Mouse (Mus musculus) megakaryocyte, embryonic 14.5 days (primary cell): ENCODE data around the gene Wasf2. TPM values are rescaled to one million over a fixed set of nuclear protein-coding genes. Genes with fewer than 3 reads are reported as not detected.

Experiments
- H3K27me3 ChIP-seq: replicated peaks from 2 replicates; pipeline ENCODE3; 2012; ENCODE audit warnings: inconsistent platforms
- H3K36me3 ChIP-seq: replicated peaks from 2 replicates; pipeline ENCODE3; 2012; ENCODE audit warnings: low read length, inconsistent platforms, mixed read lengths
- H3K4me1 ChIP-seq: 2 replicates; pipeline ENCODE4 v1.6.1; 2012; ENCODE audit warnings: inconsistent platforms
- H3K4me3 ChIP-seq: replicated peaks from 2 replicates; pipeline ENCODE3; 2012; ENCODE audit warnings: moderate library complexity, mild to moderate bottlenecking, inconsistent platforms
- H3K9me3 ChIP-seq: 2 replicates; pipeline ENCODE4 v1.6.1; 2012; ENCODE audit warnings: inconsistent platforms
- FLI1 ChIP-seq: IDR thresholded peaks from 2 replicates; pipeline ENCODE4 v1.6.1; 2012; ENCODE audit warnings: low read length, inconsistent platforms, mixed read lengths
- GATA1 ChIP-seq: IDR thresholded peaks from 3 replicates; pipeline ENCODE4 v1.6.1; 2012; ENCODE audit warnings: mixed read lengths, low read length, inconsistent platforms, borderline replicate concordance
- polyA plus RNA-seq: library from polyadenylated mRNA; stranded (reverse); fragments of >175 nt; gene quantifications from 2 replicates; pipeline ENCODE4 v1.2.3, GENCODE M21; 2012; ENCODE audit warnings: low replicate concordance; ENCODE audit not compliant: insufficient read depth

Wasf2 gene
- polyA plus RNA-seq, 1 experiment: 43.7 TPM

GRCm38 (mm10) chr4:133185893-133186292 is 55.6 kb downstream of the Wasf2 start:
- H3K9me3 ChIP-seq: no peaks in the 10 kb centered on the region
- peaks cover 96% of the 10 kb centered on the region for H3K36me3 ChIP-seq
- TF ChIP-seq FLI1 (no peak), GATA1 (no peak)
- H3K27me3 ChIP-seq: no peaks in the 10 kb centered on the region
- H3K4me1 ChIP-seq: peaks cover 13% of the 10 kb centered on the region
- no peak overlapping the region for H3K4me3 ChIP-seq

- TF ChIP-seq GATA1: no peak
- no peak for TF ChIP-seq FLI1
- H3K9me3 ChIP-seq: no peaks in the 10 kb centered on the region
- peaks cover 96% of the 10 kb centered on the region for H3K36me3 ChIP-seq
- H3K4me3 ChIP-seq: no peak overlapping the region
- peaks cover 8% of the 10 kb centered on the region for H3K4me1 ChIP-seq
- no peaks in the 10 kb centered on the region for H3K27me3 ChIP-seq
These were observed 56.6 kb downstream of the Wasf2 start for GRCm38 (mm10) chr4:133186856-133187255.

GRCm38 (mm10) chr4:133189396-133189795 is 59.1 kb downstream of the Wasf2 start:
- H3K4me1 ChIP-seq: peaks cover under 1% of the 10 kb centered on the region; the same call in 1 of the 2 replicates
- H3K4me3 ChIP-seq: no peak overlapping the region
- H3K27me3 ChIP-seq: no peaks in the 10 kb centered on the region
- peaks cover 98% of the 10 kb centered on the region for H3K36me3 ChIP-seq
- TF ChIP-seq GATA1 (no peak), FLI1 (no peak)
- no peaks in the 10 kb centered on the region for H3K9me3 ChIP-seq

GRCm38 (mm10) chr4:133194482-133194881 is 64.2 kb downstream of the Wasf2 start:
- TF ChIP-seq FLI1 (no peak), GATA1 (no peak)
- Histone ChIP-seq H3K4me1 (peaks cover 15% of the 10 kb centered on the region; the same call in 1 of the 2 replicates), H3K4me3 (no peak overlapping the region), H3K9me3 (no peaks in the 10 kb centered on the region), H3K36me3 (peaks cover 100% of the 10 kb centered on the region), H3K27me3 (no peaks in the 10 kb centered on the region)

GRCm38 (mm10) chr4:133195014-133195413 is 64.7 kb downstream of the Wasf2 start:
- H3K36me3 ChIP-seq: peaks cover 100% of the 10 kb centered on the region
- TF ChIP-seq FLI1: no peak
- TF ChIP-seq GATA1: no peak
- no peak overlapping the region for H3K4me3 ChIP-seq
- H3K4me1 ChIP-seq: peaks cover 19% of the 10 kb centered on the region; the same call in 1 of the 2 replicates
- no peaks in the 10 kb centered on the region for H3K27me3 ChIP-seq
- H3K9me3 ChIP-seq: no peaks in the 10 kb centered on the region

GRCm38 (mm10) chr4:133196136-133196535 is 65.8 kb downstream of the Wasf2 start:
- Histone ChIP-seq H3K36me3 (peaks cover 100% of the 10 kb centered on the region), H3K9me3 (no peaks in the 10 kb centered on the region), H3K27me3 (no peaks in the 10 kb centered on the region), H3K4me3 (no peak overlapping the region), H3K4me1 (peaks cover 29% of the 10 kb centered on the region)
- TF ChIP-seq GATA1 (no peak), FLI1 (no peak)

GRCm38 (mm10) chr4:133196852-133197251 is 66.5 kb downstream of the Wasf2 start:
- Histone ChIP-seq H3K9me3 (no peaks in the 10 kb centered on the region), H3K4me3 (no peak overlapping the region), H3K36me3 (peaks cover 95% of the 10 kb centered on the region), H3K4me1 (peaks cover 37% of the 10 kb centered on the region), H3K27me3 (no peaks in the 10 kb centered on the region)
- TF ChIP-seq FLI1: no peak
- TF ChIP-seq GATA1: no peak

- Histone ChIP-seq H3K4me3 (no peak overlapping the region), H3K36me3 (peaks cover 90% of the 10 kb centered on the region), H3K9me3 (no peaks in the 10 kb centered on the region), H3K27me3 (no peaks in the 10 kb centered on the region), H3K4me1 (peaks cover 37% of the 10 kb centered on the region)
- TF ChIP-seq FLI1: no peak
- no peak for TF ChIP-seq GATA1
These were observed 67.0 kb downstream of the Wasf2 start for GRCm38 (mm10) chr4:133197355-133197754.

- Histone ChIP-seq H3K9me3 (no peaks in the 10 kb centered on the region), H3K36me3 (peaks cover 85% of the 10 kb centered on the region), H3K27me3 (no peaks in the 10 kb centered on the region), H3K4me1 (peaks cover 37% of the 10 kb centered on the region), H3K4me3 (no peak overlapping the region)
- TF ChIP-seq GATA1 (no peak), FLI1 (no peak)
These were observed 67.5 kb downstream of the Wasf2 start for GRCm38 (mm10) chr4:133197801-133198286.

GRCm38 (mm10) chr4:133198337-133199180 is 68.3 kb downstream of the Wasf2 start:
- H3K4me1 ChIP-seq: peaks cover 37% of the 10 kb centered on the region
- no peak overlapping the region for H3K4me3 ChIP-seq
- no peak for TF ChIP-seq GATA1
- TF ChIP-seq FLI1: no peak
- no peaks in the 10 kb centered on the region for H3K9me3 ChIP-seq
- no peaks in the 10 kb centered on the region for H3K27me3 ChIP-seq
- H3K36me3 ChIP-seq: peaks cover 78% of the 10 kb centered on the region
